Mouse (Mus musculus): ENCODE measurements around the gene Tnnt3. TPM values are rescaled to one million over a fixed set of nuclear protein-coding genes. Genes with fewer than 3 reads are reported as not detected.

Tnnt3 gene
- polyA plus RNA-seq, 1 experiment from 2014 or later, result 10.4 TPM

DNA sequence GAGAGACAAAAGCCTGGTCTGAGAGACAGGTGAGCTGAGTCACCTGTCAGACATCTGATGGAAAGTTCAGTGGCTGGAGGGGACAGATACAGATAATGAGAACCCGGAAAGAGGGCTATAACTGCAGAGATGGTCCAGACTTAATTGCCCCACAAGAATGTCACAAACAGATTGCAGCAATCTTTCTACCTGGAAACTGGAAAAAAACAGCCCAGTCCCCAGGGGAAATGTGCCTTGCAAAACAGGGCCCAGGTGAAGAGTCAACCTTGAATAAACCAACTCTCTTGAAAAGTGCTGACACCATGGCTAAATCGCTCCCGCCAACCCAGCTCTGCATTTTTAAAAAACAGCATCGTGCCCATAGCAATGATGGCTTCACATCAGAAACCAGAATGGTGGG is 21.7 kb downstream of the Tnnt3 start:
- H3K9me3 ChIP-seq, result no peaks in the 10 kb centered on the region
- WGBS, result 84% methylated on average over 4 of the region's 4 CpGs
- H3K27ac ChIP-seq, result peak overlapping the region; percentile 89
- no peak overlapping the region for H3K4me3 ChIP-seq
- no peaks in the 10 kb centered on the region for H3K27me3 ChIP-seq (ENCODE audit: insufficient read depth, poor library complexity, severe bottlenecking)
- H3K4me1 ChIP-seq, result peaks cover 72% of the 10 kb centered on the region
- no peaks in the 10 kb centered on the region for H3K36me3 ChIP-seq
- no peak for DNase-seq (ENCODE audit: low spot score)

- H3K9me3 ChIP-seq, result no peaks in the 10 kb centered on the region
- no peaks in the 10 kb centered on the region for H3K36me3 ChIP-seq
- WGBS, result 24% methylated on average over 4 of the region's 4 CpGs
- H3K4me1 ChIP-seq, result peaks cover 71% of the 10 kb centered on the region
- H3K27ac ChIP-seq, result peak overlapping the region; percentile 89
- DNase-seq (ENCODE audit: low spot score), result no peak
- H3K4me3 ChIP-seq, result no peak overlapping the region
- H3K27me3 ChIP-seq (ENCODE audit: insufficient read depth, poor library complexity, severe bottlenecking), result no peaks in the 10 kb centered on the region
Observed at GRCm38 (mm10) chr7:142522352-142522751, 23.7 kb downstream of the Tnnt3 start.

DNA sequence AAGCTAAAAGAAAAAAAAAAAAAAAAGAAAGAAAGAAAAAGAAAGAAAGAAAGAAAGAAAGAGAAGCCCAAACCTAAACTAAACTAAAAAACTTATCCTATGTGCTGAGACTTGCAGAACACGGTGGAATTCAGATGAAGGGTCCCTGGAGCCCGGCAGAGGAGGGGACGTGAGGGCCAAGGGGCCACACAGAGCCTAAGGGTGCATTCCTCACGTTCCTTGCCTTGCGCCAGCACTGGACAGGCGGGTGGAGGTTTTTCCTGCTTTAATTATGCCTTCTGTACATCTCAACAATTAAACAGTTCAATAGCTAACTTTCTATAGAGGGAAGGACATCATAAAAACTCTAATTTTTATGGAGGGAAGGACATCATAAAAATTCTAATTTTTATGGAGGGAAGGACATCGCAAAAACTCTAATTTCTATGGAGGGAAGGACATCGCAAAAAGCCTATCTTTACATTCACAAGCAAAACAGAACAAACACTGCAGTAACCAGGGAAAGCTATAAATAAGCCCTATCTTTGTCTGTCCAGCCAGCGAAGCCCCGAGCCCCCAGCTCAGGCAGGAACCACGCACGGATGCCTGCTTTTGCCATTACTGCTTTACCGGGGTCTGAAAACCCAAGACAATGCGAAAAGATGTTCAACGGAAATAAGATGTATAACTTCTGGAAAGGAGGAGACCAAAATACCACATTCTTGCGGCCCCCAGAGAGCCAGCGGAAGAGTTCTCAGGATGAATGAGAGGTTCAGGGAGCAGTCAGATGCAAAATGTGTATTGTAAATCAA is 24.8 kb downstream of the Tnnt3 start:
- Histone ChIP-seq H3K4me1 (peaks cover 74% of the 10 kb centered on the region), H3K4me3 (no peak overlapping the region), H3K27me3 (ENCODE audit: insufficient read depth, poor library complexity, severe bottlenecking) (no peaks in the 10 kb centered on the region), H3K36me3 (no peaks in the 10 kb centered on the region), H3K27ac (peak overlapping the region; percentile 89), H3K9me3 (no peaks in the 10 kb centered on the region)
- DNase-seq (ENCODE audit: low spot score), result no peak
- 23% methylated on average over 17 of the region's 17 CpGs for WGBS

- Histone ChIP-seq H3K9me3 (no peaks in the 10 kb centered on the region), H3K4me3 (no peak overlapping the region), H3K4me1 (peaks cover 74% of the 10 kb centered on the region), H3K27me3 (ENCODE audit: insufficient read depth, poor library complexity, severe bottlenecking) (no peaks in the 10 kb centered on the region), H3K36me3 (no peaks in the 10 kb centered on the region), H3K27ac (peak overlapping the region; percentile 89)
- DNase-seq (ENCODE audit: low spot score), result no peak
- WGBS, result 36% methylated on average over 13 of the region's 13 CpGs
Observed at GRCm38 (mm10) chr7:142525342-142526178, 26.9 kb downstream of the Tnnt3 start.

GRCm38 (mm10) chr7:142529350-142529749 is 30.7 kb downstream of the Tnnt3 start:
- Histone ChIP-seq H3K9me3 (no peaks in the 10 kb centered on the region), H3K4me3 (no peak overlapping the region), H3K36me3 (no peaks in the 10 kb centered on the region), H3K4me1 (peaks cover 79% of the 10 kb centered on the region), H3K27me3 (ENCODE audit: insufficient read depth, poor library complexity, severe bottlenecking) (no peaks in the 10 kb centered on the region), H3K27ac (peak overlapping the region; percentile 89)
- DNase-seq (ENCODE audit: low spot score), result no peak
- 38% methylated on average over 10 of the region's 10 CpGs for WGBS

DNA sequence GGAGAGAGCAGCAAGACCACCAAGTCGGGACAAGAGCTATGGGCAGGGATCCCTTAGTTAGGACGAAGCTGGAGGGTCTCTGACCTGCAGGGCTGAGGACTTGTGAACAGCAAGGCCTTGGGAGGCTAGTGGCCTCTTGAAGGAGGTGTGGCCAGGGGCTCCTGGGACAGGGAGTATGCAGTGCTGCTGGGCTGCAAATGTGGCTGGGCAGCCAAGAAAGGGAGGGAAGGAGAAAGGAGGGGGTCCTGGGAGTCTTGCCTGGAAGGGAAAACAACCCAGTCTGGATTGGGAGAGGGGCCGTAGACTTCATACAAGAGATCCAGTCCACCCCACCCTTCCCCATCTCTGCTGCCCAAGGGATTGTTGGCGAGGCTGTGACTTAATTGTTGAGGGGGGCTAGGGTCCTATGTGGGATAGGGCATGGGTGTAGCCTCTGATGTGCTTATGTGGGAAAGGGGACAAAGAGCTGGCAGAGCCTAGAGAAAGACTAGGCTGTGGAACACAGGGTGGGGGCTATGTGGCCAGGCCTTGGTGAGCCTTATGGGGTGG is 33.4 kb downstream of the Tnnt3 start:
- Histone ChIP-seq H3K4me1 (peaks cover 67% of the 10 kb centered on the region), H3K27me3 (ENCODE audit: insufficient read depth, poor library complexity, severe bottlenecking) (no peaks in the 10 kb centered on the region), H3K27ac (peak overlapping the region; percentile 96), H3K4me3 (peak overlapping the region; percentile 66; the same call in 1 of the 2 replicates), H3K36me3 (peaks cover 11% of the 10 kb centered on the region), H3K9me3 (no peaks in the 10 kb centered on the region)
- no peak for DNase-seq (ENCODE audit: low spot score)
- WGBS, result 74% methylated on average over 4 of the region's 4 CpGs

DNA sequence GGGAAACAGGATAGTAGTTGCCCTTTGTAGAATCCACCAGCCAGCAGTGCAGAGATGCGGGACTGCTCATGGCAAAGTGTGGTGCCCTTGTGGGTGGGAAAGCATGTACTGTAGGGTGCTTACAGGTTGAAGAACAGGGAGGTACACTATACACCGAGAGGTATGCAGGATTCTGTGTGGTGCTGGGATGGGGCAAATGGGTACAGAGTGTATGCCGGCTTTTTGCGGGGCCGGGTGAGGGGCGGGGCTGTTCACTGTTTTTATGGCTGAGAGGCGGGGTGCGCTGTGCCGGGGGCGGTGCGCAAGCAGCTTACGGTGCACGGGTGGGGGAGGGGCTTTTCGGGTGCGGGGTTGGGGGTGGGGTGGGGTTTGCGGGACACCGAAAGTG is 34.0 kb downstream of the Tnnt3 start, which contains the start of gene Mrpl23:
Mrpl23 (plus strand) TSS at position 16 of the 388 bp plus-strand sequence.
- H3K36me3 ChIP-seq, result peaks cover 11% of the 10 kb centered on the region
- peak within 1 kb of the TSS; percentile 96 for H3K27ac ChIP-seq
- peak within 1 kb of the TSS; percentile 66 for H3K4me3 ChIP-seq
- 6% methylated on average over 17 of the region's 17 CpGs for WGBS
- DNase-seq (ENCODE audit: low spot score), result no peak
- H3K4me1 ChIP-seq, result peaks cover 68% of the 10 kb centered on the region
- no peaks in the 10 kb centered on the region for H3K9me3 ChIP-seq
- no peaks in the 10 kb centered on the region for H3K27me3 ChIP-seq (ENCODE audit: insufficient read depth, poor library complexity, severe bottlenecking)

DNA sequence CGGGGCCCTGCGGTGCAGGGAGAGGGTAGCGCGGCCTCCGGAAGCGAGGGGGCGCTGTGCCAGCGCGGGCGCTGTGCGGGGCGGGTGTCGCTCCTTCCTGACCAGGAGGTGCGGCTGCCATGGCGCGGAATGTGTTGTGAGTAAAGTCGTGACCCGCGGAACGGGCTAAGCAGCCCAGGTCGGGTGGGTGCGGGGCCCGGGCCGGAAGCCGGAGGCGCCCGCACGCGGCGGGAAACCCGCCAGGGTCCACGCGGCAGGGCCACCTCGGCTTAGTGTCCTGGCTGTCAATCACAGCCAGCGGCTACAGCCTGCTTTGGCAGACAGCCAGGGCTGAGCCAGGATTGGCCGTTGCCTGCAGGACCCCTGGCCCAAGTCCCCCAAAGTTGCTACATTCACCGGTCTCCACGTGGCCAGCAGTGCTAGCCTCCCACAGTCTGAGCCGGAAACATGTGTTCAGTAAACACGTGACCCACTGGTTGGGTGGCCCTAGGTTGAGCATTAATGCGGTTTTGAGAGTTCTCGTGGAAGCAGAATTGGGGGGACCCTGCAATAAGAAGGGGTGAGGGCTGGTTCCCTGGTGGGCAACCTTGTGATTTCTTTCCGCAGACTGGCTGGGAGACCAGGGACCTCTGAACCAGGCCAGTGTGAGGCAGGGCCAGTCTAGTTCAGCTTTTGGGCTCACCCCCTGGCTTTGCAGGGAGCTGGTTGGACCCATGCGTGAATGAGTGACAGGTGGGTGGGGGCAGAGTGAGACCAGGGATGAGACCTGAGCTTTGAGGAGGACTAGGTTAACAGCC is 34.6 kb downstream of the Tnnt3 start:
- no peaks in the 10 kb centered on the region for H3K9me3 ChIP-seq
- whole genome bisulfite sequencing, result 2% methylated on average over 44 of the region's 44 CpGs
- no peaks in the 10 kb centered on the region for H3K27me3 ChIP-seq (ENCODE audit: insufficient read depth, poor library complexity, severe bottlenecking)
- H3K4me1 ChIP-seq, result peaks cover 69% of the 10 kb centered on the region
- peak overlapping the region; percentile 66 for H3K4me3 ChIP-seq
- peaks cover 11% of the 10 kb centered on the region for H3K36me3 ChIP-seq
- H3K27ac ChIP-seq, result peak overlapping the region; percentile 96
- peak; percentile 92 for DNase-seq (ENCODE audit: low spot score)

- H3K27ac ChIP-seq, result peak overlapping the region; percentile 96
- H3K4me3 ChIP-seq, result no peak overlapping the region
- peaks cover 72% of the 10 kb centered on the region for H3K4me1 ChIP-seq
- WGBS, result 82% methylated on average over 4 of the region's 4 CpGs
- H3K36me3 ChIP-seq, result peaks cover 11% of the 10 kb centered on the region
- DNase-seq (ENCODE audit: low spot score), result no peak
- H3K27me3 ChIP-seq (ENCODE audit: insufficient read depth, poor library complexity, severe bottlenecking), result no peaks in the 10 kb centered on the region
- H3K9me3 ChIP-seq, result no peaks in the 10 kb centered on the region
Observed at GRCm38 (mm10) chr7:142535116-142535515, 36.5 kb downstream of the Tnnt3 start.

DNA sequence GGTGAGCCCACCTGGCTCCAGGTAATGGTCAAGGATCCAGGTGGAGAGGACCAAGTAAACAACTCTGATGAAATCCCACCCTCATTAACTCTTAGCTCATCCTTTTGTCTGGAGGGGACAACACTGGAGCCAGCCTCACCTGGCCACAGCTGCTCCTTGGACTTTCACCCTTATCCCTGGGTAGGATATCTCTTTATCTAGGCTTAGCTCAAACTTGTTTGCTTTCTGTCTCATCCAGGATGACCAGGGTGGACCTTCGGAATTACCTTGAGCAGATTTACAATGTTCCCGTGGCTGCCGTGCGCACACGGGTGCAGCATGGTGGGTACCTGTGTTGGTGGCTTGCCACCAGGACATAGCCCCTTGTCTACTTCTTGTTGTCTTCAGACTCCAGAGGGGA is 37.2 kb downstream of the Tnnt3 start:
- Histone ChIP-seq H3K4me3 (no peak overlapping the region), H3K4me1 (peaks cover 77% of the 10 kb centered on the region), H3K36me3 (peaks cover 11% of the 10 kb centered on the region), H3K27me3 (ENCODE audit: insufficient read depth, poor library complexity, severe bottlenecking) (no peaks in the 10 kb centered on the region), H3K27ac (peak overlapping the region; percentile 96), H3K9me3 (no peaks in the 10 kb centered on the region)
- 98% methylated on average over 5 of the region's 5 CpGs for WGBS
- DNase-seq (ENCODE audit: low spot score), result no peak

GRCm38 (mm10) chr7:142537181-142537580 is 38.5 kb downstream of the Tnnt3 start:
- peak overlapping the region; percentile 94 for H3K27ac ChIP-seq
- H3K4me1 ChIP-seq, result peaks cover 82% of the 10 kb centered on the region
- H3K27me3 ChIP-seq (ENCODE audit: insufficient read depth, poor library complexity, severe bottlenecking), result no peaks in the 10 kb centered on the region
- no peaks in the 10 kb centered on the region for H3K9me3 ChIP-seq
- no peak overlapping the region for H3K4me3 ChIP-seq
- WGBS, result 52% methylated on average over 5 of the region's 5 CpGs
- DNase-seq (ENCODE audit: low spot score), result no peak
- peaks cover 15% of the 10 kb centered on the region for H3K36me3 ChIP-seq

DNA sequence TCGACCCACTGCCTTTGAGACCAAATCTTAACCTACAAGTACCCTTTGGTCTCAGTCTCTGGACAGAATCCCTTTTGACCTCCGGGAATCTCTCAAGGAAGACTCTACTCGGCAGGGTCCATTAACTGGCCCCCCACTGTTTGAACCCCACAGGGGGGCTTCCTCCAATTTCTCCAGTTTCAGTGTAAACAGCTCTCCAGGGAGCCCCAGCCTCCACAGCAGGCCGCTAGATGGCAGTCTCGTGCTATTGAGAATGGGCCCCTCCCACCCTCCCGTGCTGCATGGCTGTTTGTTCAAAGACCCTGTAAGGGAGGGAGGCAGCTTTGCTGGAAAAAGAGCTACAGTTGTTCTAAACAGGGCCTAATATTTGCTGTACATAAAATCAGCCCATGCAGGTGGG is 39.2 kb downstream of the Tnnt3 start:
- Histone ChIP-seq H3K27ac (peak overlapping the region; percentile 94), H3K27me3 (ENCODE audit: insufficient read depth, poor library complexity, severe bottlenecking) (no peaks in the 10 kb centered on the region), H3K4me1 (peaks cover 82% of the 10 kb centered on the region), H3K9me3 (no peaks in the 10 kb centered on the region), H3K36me3 (peaks cover 15% of the 10 kb centered on the region), H3K4me3 (no peak overlapping the region)
- WGBS, result 6% methylated on average over 6 of the region's 6 CpGs
- peak; percentile 92 for DNase-seq (ENCODE audit: low spot score)

Data from heart, embryonic 10.5 days (tissue).